Mouse (Mus musculus): ENCODE measurements around the gene Vps13c. TPM values are rescaled to one million over a fixed set of nuclear protein-coding genes. Genes with fewer than 3 reads are reported as not detected.

Vps13c gene
- polyA plus RNA-seq, 1 experiment from 2014 or later = 6.6 TPM

GRCm38 (mm10) chr9:67799078-67799819 lies 40.9 kb upstream of the Vps13c start:
- H3K27me3 ChIP-seq (ENCODE audit: insufficient read depth, low read length) = no peaks in the 10 kb centered on the region
- H3K27ac ChIP-seq (ENCODE audit: low read depth) = peak overlapping the region; percentile 43; the same call in 1 of the 2 replicates

GRCm38 (mm10) chr9:67802241-67802640 lies 38.0 kb upstream of the Vps13c start:
- Histone ChIP-seq H3K27me3 (ENCODE audit: insufficient read depth, low read length) (no peaks in the 10 kb centered on the region), H3K9me3 (ENCODE audit: low read depth, low read length) (no peaks in the 10 kb centered on the region), H3K9ac (no peak overlapping the region), H3K4me2 (no peak overlapping the region), H3K27ac (ENCODE audit: low read depth) (no peak overlapping the region), H3K4me1 (ENCODE audit: insufficient read depth) (no peaks in the 10 kb centered on the region), H3K36me3 (ENCODE audit: insufficient read depth) (no peaks in the 10 kb centered on the region), H3K4me3 (ENCODE audit: low read depth, low read length) (no peak overlapping the region)
- no peak for ATAC-seq (ENCODE audit: insufficient read depth)
- TF ChIP-seq CTCF (IDR thresholded peaks at IDR 0.05; ENCODE audit: low read depth) = peak; percentile 76
- peak; percentile 85 for DNase-seq
- 41% methylated on average over 6 of the region's 6 CpGs for WGBS

More at GRCm38 (mm10) chr9:67799078-67799819, 40.9 kb upstream of the Vps13c start:
- Histone ChIP-seq H3K4me1 (ENCODE audit: insufficient read depth) (no peaks in the 10 kb centered on the region; the same call in 1 of the 2 replicates), H3K9ac (no peak overlapping the region), H3K4me3 (ENCODE audit: low read depth, low read length) (no peak overlapping the region), H3K9me3 (ENCODE audit: low read depth, low read length) (no peaks in the 10 kb centered on the region), H3K36me3 (ENCODE audit: insufficient read depth) (no peaks in the 10 kb centered on the region), H3K4me2 (no peak overlapping the region)
- no peak for ATAC-seq (ENCODE audit: insufficient read depth)
- no peak for TF ChIP-seq CTCF (IDR thresholded peaks at IDR 0.05; ENCODE audit: low read depth)
- 53% methylated on average over 14 of the region's 14 CpGs for WGBS
- peak; percentile 34 for DNase-seq

DNA sequence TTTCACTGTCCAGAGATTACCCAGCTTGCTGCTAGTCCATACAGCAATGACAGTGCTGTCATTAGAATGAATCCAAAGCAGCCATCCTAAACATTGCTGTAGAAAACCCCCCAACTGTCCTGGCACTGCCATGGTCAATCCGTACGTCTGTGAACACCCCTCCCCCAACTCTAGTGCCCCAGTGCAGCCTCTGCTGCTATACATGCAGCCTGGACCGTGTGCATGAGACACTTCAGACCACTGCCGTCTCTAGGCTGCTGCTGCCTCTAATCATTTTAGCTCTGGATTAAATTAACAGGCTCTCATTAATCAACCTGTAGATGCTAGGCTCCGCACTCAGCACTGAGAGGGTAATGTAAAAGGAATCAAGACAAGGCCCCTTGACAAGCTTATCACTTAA lies 33.2 kb upstream of the Vps13c start:
- Histone ChIP-seq H3K4me2 (no peak overlapping the region), H3K27me3 (ENCODE audit: insufficient read depth, low read length) (no peaks in the 10 kb centered on the region), H3K9ac (no peak overlapping the region), H3K9me3 (ENCODE audit: low read depth, low read length) (no peaks in the 10 kb centered on the region), H3K36me3 (ENCODE audit: insufficient read depth) (no peaks in the 10 kb centered on the region), H3K27ac (ENCODE audit: low read depth) (no peak overlapping the region), H3K4me3 (ENCODE audit: low read depth, low read length) (no peak overlapping the region), H3K4me1 (ENCODE audit: insufficient read depth) (no peaks in the 10 kb centered on the region)
- DNase-seq = no peak
- WGBS = 18% methylated on average over 5 of the region's 5 CpGs
- no peak for TF ChIP-seq CTCF (IDR thresholded peaks at IDR 0.05; ENCODE audit: low read depth)
- ATAC-seq (ENCODE audit: insufficient read depth) = no peak

GRCm38 (mm10) chr9:67810527-67810926 lies 29.7 kb upstream of the Vps13c start:
- 55% methylated on average over 6 of the region's 6 CpGs for WGBS
- H3K36me3 ChIP-seq (ENCODE audit: insufficient read depth) = no peaks in the 10 kb centered on the region
- no peak for ATAC-seq (ENCODE audit: insufficient read depth)

DNA sequence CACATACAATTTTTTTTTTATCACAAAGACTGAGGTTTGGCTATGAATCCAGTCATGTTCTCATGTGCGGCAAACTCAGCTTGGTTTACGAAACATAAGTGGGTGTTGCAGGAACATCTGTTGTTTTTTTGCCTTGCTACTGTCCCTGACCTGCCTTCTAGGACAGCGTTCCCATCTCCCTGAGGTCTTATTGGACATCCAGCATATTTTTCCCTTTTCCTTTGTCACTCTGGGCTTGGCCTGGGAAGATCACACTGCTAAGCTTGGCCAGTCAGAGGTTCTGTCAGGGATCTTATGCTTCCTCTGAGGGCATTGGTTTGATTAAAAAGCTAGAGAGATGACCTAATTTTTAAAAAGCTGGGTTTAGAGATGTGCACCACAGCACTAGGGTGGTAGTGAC lies 29.1 kb upstream of the Vps13c start:
- Histone ChIP-seq H3K4me3 (ENCODE audit: low read depth, low read length) (no peak overlapping the region), H3K27me3 (ENCODE audit: insufficient read depth, low read length) (no peaks in the 10 kb centered on the region), H3K9me3 (ENCODE audit: low read depth, low read length) (no peaks in the 10 kb centered on the region; the same call in 1 of the 2 replicates), H3K4me2 (no peak overlapping the region), H3K27ac (ENCODE audit: low read depth) (no peak overlapping the region), H3K9ac (no peak overlapping the region), H3K4me1 (ENCODE audit: insufficient read depth) (peaks cover 8% of the 10 kb centered on the region), H3K36me3 (ENCODE audit: insufficient read depth) (no peaks in the 10 kb centered on the region)
- DNase-seq (no peak), ATAC-seq (ENCODE audit: insufficient read depth) (no peak)
- no peak for TF ChIP-seq CTCF (IDR thresholded peaks at IDR 0.05; ENCODE audit: low read depth)
- WGBS = 69% methylated on average over 3 of the region's 3 CpGs

More at GRCm38 (mm10) chr9:67810527-67810926, 29.7 kb upstream of the Vps13c start:
- Histone ChIP-seq H3K9ac (no peak overlapping the region), H3K4me1 (ENCODE audit: insufficient read depth) (peaks cover 8% of the 10 kb centered on the region), H3K4me3 (ENCODE audit: low read depth, low read length) (no peak overlapping the region), H3K4me2 (no peak overlapping the region), H3K9me3 (ENCODE audit: low read depth, low read length) (no peaks in the 10 kb centered on the region; the same call in 1 of the 2 replicates), H3K27ac (ENCODE audit: low read depth) (no peak overlapping the region), H3K27me3 (ENCODE audit: insufficient read depth, low read length) (no peaks in the 10 kb centered on the region)
- peak; percentile 38 for DNase-seq
- TF ChIP-seq CTCF (IDR thresholded peaks at IDR 0.05; ENCODE audit: low read depth) = peak; percentile 24

GRCm38 (mm10) chr9:67813171-67813570 lies 27.0 kb upstream of the Vps13c start:
- H3K4me3 ChIP-seq (ENCODE audit: low read depth, low read length) = no peak overlapping the region
- no peak overlapping the region for H3K9ac ChIP-seq
- H3K27ac ChIP-seq (ENCODE audit: low read depth) = peak overlapping the region; percentile 61; the same call in 1 of the 2 replicates
- DNase-seq (peak; percentile 91), ATAC-seq (ENCODE audit: insufficient read depth) (peak; percentile 66)
- H3K4me1 ChIP-seq (ENCODE audit: insufficient read depth) = peaks cover 13% of the 10 kb centered on the region
- no peak for TF ChIP-seq CTCF (IDR thresholded peaks at IDR 0.05; ENCODE audit: low read depth)
- no peaks in the 10 kb centered on the region; the same call in 1 of the 2 replicates for H3K9me3 ChIP-seq (ENCODE audit: low read depth, low read length)
- H3K36me3 ChIP-seq (ENCODE audit: insufficient read depth) = no peaks in the 10 kb centered on the region
- WGBS = 35% methylated on average over 4 of the region's 4 CpGs
- no peaks in the 10 kb centered on the region for H3K27me3 ChIP-seq (ENCODE audit: insufficient read depth, low read length)
- no peak overlapping the region for H3K4me2 ChIP-seq

DNA sequence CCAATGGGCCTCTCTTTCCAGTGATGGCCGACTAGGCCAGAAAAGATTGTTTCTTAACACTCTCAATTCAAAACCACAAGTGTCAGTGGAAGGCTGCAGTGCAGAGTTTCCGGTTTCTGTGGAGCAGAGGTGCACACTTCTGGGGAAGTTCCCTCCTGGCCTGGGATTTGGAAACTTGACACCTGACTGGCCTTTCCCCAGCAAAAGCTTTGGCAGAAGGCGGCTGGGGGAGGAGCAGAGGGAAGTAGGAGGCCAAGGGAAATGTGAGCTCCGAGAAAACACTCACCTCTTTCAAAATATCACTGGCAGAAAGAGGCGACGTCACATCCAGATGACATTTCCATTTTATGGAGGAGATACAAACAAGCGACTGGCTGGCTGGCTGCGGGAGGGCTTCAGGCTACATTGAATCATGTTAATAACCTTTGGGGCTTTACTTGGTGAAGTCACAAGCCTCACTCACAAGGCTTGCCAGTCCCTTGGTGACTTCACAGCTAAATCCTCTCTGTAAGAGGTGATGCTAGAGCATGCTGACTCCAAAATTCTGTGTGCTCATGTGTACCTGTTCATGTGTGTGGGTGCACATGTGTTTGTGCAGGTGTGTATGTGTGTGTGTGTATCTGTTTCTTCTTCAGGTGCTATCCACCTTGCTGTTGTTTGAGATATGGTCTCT lies 26.4 kb upstream of the Vps13c start:
- no peaks in the 10 kb centered on the region for H3K36me3 ChIP-seq (ENCODE audit: insufficient read depth)
- peaks cover 16% of the 10 kb centered on the region for H3K4me1 ChIP-seq (ENCODE audit: insufficient read depth)
- H3K9ac ChIP-seq = no peak overlapping the region
- no peaks in the 10 kb centered on the region for H3K27me3 ChIP-seq (ENCODE audit: insufficient read depth, low read length)
- H3K4me2 ChIP-seq = peak overlapping the region; percentile 31
- no peak for TF ChIP-seq CTCF (IDR thresholded peaks at IDR 0.05; ENCODE audit: low read depth)
- H3K9me3 ChIP-seq (ENCODE audit: low read depth, low read length) = no peaks in the 10 kb centered on the region; the same call in 1 of the 2 replicates
- peak overlapping the region; percentile 79 for H3K27ac ChIP-seq (ENCODE audit: low read depth)
- H3K4me3 ChIP-seq (ENCODE audit: low read depth, low read length) = no peak overlapping the region
- DNase-seq = peak; percentile 88
- WGBS = 2% methylated on average over 8 of the region's 8 CpGs
- peak; percentile 74 for ATAC-seq (ENCODE audit: insufficient read depth)

Data from lung, embryonic 14.5 days (tissue).